Mouse (Mus musculus): ENCODE measurements around the gene Cacng7.

Cacng7 gene

GRCm38 (mm10) chr7:3348326-3348725, 15.6 kb downstream of the Cacng7 start:
- no peak for DNase-seq

- no peak for DNase-seq
Observed at GRCm38 (mm10) chr7:3349775-3350174, 17.0 kb downstream of the Cacng7 start.

- DNase-seq = no peak
Observed at GRCm38 (mm10) chr7:3351536-3351935, 18.8 kb downstream of the Cacng7 start.

- DNase-seq = no peak
Observed at GRCm38 (mm10) chr7:3354850-3355249, 22.1 kb downstream of the Cacng7 start.

- DNase-seq = no peak
Observed at GRCm38 (mm10) chr7:3360678-3361077, 27.9 kb downstream of the Cacng7 start.

GRCm38 (mm10) chr7:3365547-3366279, 33.0 kb downstream of the Cacng7 start:
- DNase-seq = no peak

GRCm38 (mm10) chr7:3366705-3367516, 34.2 kb downstream of the Cacng7 start:
- DNase-seq = no peak

GRCm38 (mm10) chr7:3367569-3367968, 34.8 kb downstream of the Cacng7 start:
- DNase-seq = no peak

GRCm38 (mm10) chr7:3368311-3368710, 35.6 kb downstream of the Cacng7 start:
- no peak for DNase-seq

- DNase-seq = no peak
Observed at GRCm38 (mm10) chr7:3369189-3369588, 36.4 kb downstream of the Cacng7 start.

- DNase-seq = no peak
Observed at GRCm38 (mm10) chr7:3370407-3370806, 37.7 kb downstream of the Cacng7 start.

GRCm38 (mm10) chr7:3372376-3372775, 39.6 kb downstream of the Cacng7 start:
- DNase-seq = no peak

GRCm38 (mm10) chr7:3373754-3374153, 41.0 kb downstream of the Cacng7 start:
- DNase-seq = no peak

- DNase-seq = peak; percentile 52
Observed at GRCm38 (mm10) chr7:3376831-3377230, 44.1 kb downstream of the Cacng7 start.

- DNase-seq = no peak
Observed at GRCm38 (mm10) chr7:3382123-3382522, 49.4 kb downstream of the Cacng7 start.

GRCm38 (mm10) chr7:3384807-3385319, 52.1 kb downstream of the Cacng7 start:
- no peak for DNase-seq

- DNase-seq = no peak
Observed at GRCm38 (mm10) chr7:3386036-3386730, 53.4 kb downstream of the Cacng7 start.

- no peak for DNase-seq
Observed at GRCm38 (mm10) chr7:3387761-3388160, 55.0 kb downstream of the Cacng7 start.

- DNase-seq = no peak
Observed at GRCm38 (mm10) chr7:3388885-3389284, 56.1 kb downstream of the Cacng7 start.

GRCm38 (mm10) chr7:3389444-3390412, 57.0 kb downstream of the Cacng7 start:
- peak; percentile 66 for DNase-seq

GRCm38 (mm10) chr7:3390413-3391080, 57.8 kb downstream of the Cacng7 start, which contains the start of gene Cacng8:
Cacng8 (plus strand) TSS chr7:3390683.
- no peak for DNase-seq

GRCm38 (mm10) chr7:3391081-3391451, 58.3 kb downstream of the Cacng7 start:
- DNase-seq = no peak

Data from kidney, adult 18-20 months (tissue).